Mouse (Mus musculus): ENCODE measurements around the gene Scfd2. TPM values are rescaled to one million over a fixed set of nuclear protein-coding genes. Genes with fewer than 3 reads are reported as not detected.

Scfd2 gene
- total RNA-seq, 2 experiments from 2014 or later, result 9.4 to 12.2 TPM

- intact Hi-C loops (cut with DNase I), result no loop called here
- DNase-seq, result no peak
These were observed 63.8 kb downstream of the Scfd2 start for GRCm38 (mm10) chr5:74467753-74468152.

- intact Hi-C loops (cut with DNase I), result no loop called here
- no peak for DNase-seq
These were observed 74.8 kb downstream of the Scfd2 start for GRCm38 (mm10) chr5:74456759-74457158.

GRCm38 (mm10) chr5:74455510-74456269 lies 75.9 kb downstream of the Scfd2 start:
- DNase-seq, result no peak
- intact Hi-C loops (cut with DNase I), result no loop called here

GRCm38 (mm10) chr5:74455094-74455493 lies 76.5 kb downstream of the Scfd2 start:
- intact Hi-C loops (cut with DNase I), result no loop called here
- no peak for DNase-seq

GRCm38 (mm10) chr5:74450977-74451376 lies 80.6 kb downstream of the Scfd2 start:
- intact Hi-C loops (cut with DNase I), result no loop called here
- DNase-seq, result no peak

GRCm38 (mm10) chr5:74447517-74448334 lies 83.8 kb downstream of the Scfd2 start:
- intact Hi-C loops (cut with DNase I), result no loop called here

GRCm38 (mm10) chr5:74445861-74446260 lies 85.7 kb downstream of the Scfd2 start:
- intact Hi-C loops (cut with DNase I), result no loop called here
- DNase-seq, result no peak

More at GRCm38 (mm10) chr5:74447517-74448334, 83.8 kb downstream of the Scfd2 start:
- no peak for DNase-seq

GRCm38 (mm10) chr5:74438353-74438752 lies 93.2 kb downstream of the Scfd2 start:
- DNase-seq, result no peak
- intact Hi-C loops (cut with DNase I), result loop anchor here (10.0 kb wide), 1 partner anchor 506 kb away; no protein-coding TSS in a partner anchor

GRCm38 (mm10) chr5:74433580-74434147 lies 97.9 kb downstream of the Scfd2 start:
- intact Hi-C loops (cut with DNase I), result loop anchor here (5.0 to 10.0 kb wide), 3 partner anchors 121 to 724 kb away; no protein-coding TSS in a partner anchor
- DNase-seq, result peak; percentile 54 to 59

- intact Hi-C loops (cut with DNase I), result loop anchor here (5.0 to 10.0 kb wide), 3 partner anchors 121 to 724 kb away; no protein-coding TSS in a partner anchor
- no peak for DNase-seq
These were observed 98.5 kb downstream of the Scfd2 start for GRCm38 (mm10) chr5:74432879-74433539.

GRCm38 (mm10) chr5:74420615-74421132 lies 110.9 kb downstream of the Scfd2 start:
- no peak for DNase-seq
- intact Hi-C loops (cut with DNase I), result no loop called here

GRCm38 (mm10) chr5:74412557-74412956 lies 119.0 kb downstream of the Scfd2 start:
- intact Hi-C loops (cut with DNase I), result no loop called here
- no peak for DNase-seq

- DNase-seq, result no peak
- intact Hi-C loops (cut with DNase I), result no loop called here
These were observed 126.7 kb downstream of the Scfd2 start for GRCm38 (mm10) chr5:74404887-74405286.

- intact Hi-C loops (cut with DNase I), result no loop called here
These were observed 127.5 kb downstream of the Scfd2 start for GRCm38 (mm10) chr5:74404083-74404482.

GRCm38 (mm10) chr5:74402626-74403025 lies 128.9 kb downstream of the Scfd2 start:
- DNase-seq, result no peak
- intact Hi-C loops (cut with DNase I), result no loop called here

More at GRCm38 (mm10) chr5:74404083-74404482, 127.5 kb downstream of the Scfd2 start:
- DNase-seq, result no peak

GRCm38 (mm10) chr5:74391806-74392205 lies 139.8 kb downstream of the Scfd2 start:
- no peak for DNase-seq
- intact Hi-C loops (cut with DNase I), result no loop called here

GRCm38 (mm10) chr5:74391346-74391745 lies 140.2 kb downstream of the Scfd2 start:
- intact Hi-C loops (cut with DNase I), result no loop called here
- no peak for DNase-seq

GRCm38 (mm10) chr5:74388849-74389248 lies 142.7 kb downstream of the Scfd2 start:
- DNase-seq, result no peak
- intact Hi-C loops (cut with DNase I), result no loop called here

- intact Hi-C loops (cut with DNase I), result no loop called here
- no peak for DNase-seq
These were observed 143.5 kb downstream of the Scfd2 start for GRCm38 (mm10) chr5:74388101-74388500.
